Mouse (Mus musculus) c-Kit-positive CD71-negative TER-119-negative erythroid progenitor cells, embryonic 14.5 days (primary cell): ENCODE results near the gene Rad54l2.

Source experiments
- DNase-seq: peaks from one replicate; pipeline ENCODE4 v3.0.0-alpha.2; 2013; ENCODE audit warnings: low read depth

The Rad54l2 gene

GRCm38 (mm10) chr9:106752135-106752534 is 36.9 kb downstream of the Rad54l2 start:
- DNase-seq: no peak

- no peak for DNase-seq
Measured at GRCm38 (mm10) chr9:106739962-106740361, 49.0 kb downstream of the Rad54l2 start.

GRCm38 (mm10) chr9:106739056-106739455 is 49.9 kb downstream of the Rad54l2 start:
- DNase-seq: no peak

- no peak for DNase-seq
Measured at GRCm38 (mm10) chr9:106738199-106738985, 50.6 kb downstream of the Rad54l2 start.

- no peak for DNase-seq
Measured at GRCm38 (mm10) chr9:106733690-106734089, 55.3 kb downstream of the Rad54l2 start.

GRCm38 (mm10) chr9:106729416-106729815 is 59.6 kb downstream of the Rad54l2 start:
- DNase-seq: no peak

- DNase-seq: no peak
Measured at GRCm38 (mm10) chr9:106726891-106727290, 62.1 kb downstream of the Rad54l2 start.

GRCm38 (mm10) chr9:106725435-106725834 is 63.6 kb downstream of the Rad54l2 start:
- no peak for DNase-seq

GRCm38 (mm10) chr9:106724864-106725263 is 64.1 kb downstream of the Rad54l2 start:
- DNase-seq: no peak

- DNase-seq: no peak
Measured at GRCm38 (mm10) chr9:106716729-106717128, 72.3 kb downstream of the Rad54l2 start.

GRCm38 (mm10) chr9:106716232-106716631 is 72.8 kb downstream of the Rad54l2 start:
- DNase-seq: no peak

GRCm38 (mm10) chr9:106712470-106712869 is 76.5 kb downstream of the Rad54l2 start:
- no peak for DNase-seq

GRCm38 (mm10) chr9:106692973-106693481 is 96.0 kb downstream of the Rad54l2 start:
- no peak for DNase-seq

- DNase-seq: no peak
Measured at GRCm38 (mm10) chr9:106688834-106689233, 100.2 kb downstream of the Rad54l2 start.

GRCm38 (mm10) chr9:106686983-106687650 is 101.9 kb downstream of the Rad54l2 start:
- DNase-seq: peak; percentile 79

- peak; percentile 58 for DNase-seq
Measured at GRCm38 (mm10) chr9:106685249-106686101, 103.5 kb downstream of the Rad54l2 start, which contains the start of gene Tex264. TSS of gene Tex264 (minus strand) at chr9:106685927.

- no peak for DNase-seq
Measured at GRCm38 (mm10) chr9:106684918-106685248, 104.1 kb downstream of the Rad54l2 start.

GRCm38 (mm10) chr9:106684093-106684872 is 104.7 kb downstream of the Rad54l2 start:
- DNase-seq: no peak

- no peak for DNase-seq
Measured at GRCm38 (mm10) chr9:106681026-106681425, 108.0 kb downstream of the Rad54l2 start.

GRCm38 (mm10) chr9:106678242-106678641 is 110.8 kb downstream of the Rad54l2 start:
- no peak for DNase-seq

- no peak for DNase-seq
Measured at GRCm38 (mm10) chr9:106677702-106678101, 111.3 kb downstream of the Rad54l2 start.
